Mouse (Mus musculus) small intestine, adult 2 months (tissue): ENCODE results near the gene Osbpl3.

Experiments used
- CTCF ChIP-seq: fragments of 200-500 bp; IDR thresholded peaks from 2 replicates; pipeline ENCODE4 v1.5.1; 2012; ENCODE audit warnings: low read depth, mild to moderate bottlenecking, control low read depth, inconsistent platforms, low read length, moderate library complexity, mixed read lengths; ENCODE audit not compliant: insufficient replicate concordance, insufficient read length; ENCODE audit errors: extremely low read depth
- POLR2A ChIP-seq: fragments of 200-500 bp; IDR thresholded peaks from 2 replicates; pipeline ENCODE4 v1.6.1; 2012; ENCODE audit warnings: low read depth, mild to moderate bottlenecking, control low read depth, inconsistent platforms, low read length, moderate library complexity

GRCm38 (mm10) chr6:50404698-50405097, 51.3 kb downstream of the Osbpl3 start:
- TF ChIP-seq POLR2A = no peak
- no peak for TF ChIP-seq CTCF
